Mouse (Mus musculus): ENCODE data around the gene Ssh1.

The Ssh1 gene

GRCm38 (mm10) chr5:113966452-113967150, 27.1 kb downstream of the Ssh1 start:
- no peak for DNase-seq (ENCODE audit: low spot score in 2 of 2)

- DNase-seq (ENCODE audit: low spot score in 2 of 2) = no peak
Observed at GRCm38 (mm10) chr5:113965659-113966185, 28.0 kb downstream of the Ssh1 start.

- no peak for DNase-seq (ENCODE audit: low spot score in 2 of 2)
Observed at GRCm38 (mm10) chr5:113964972-113965371, 28.7 kb downstream of the Ssh1 start.

- no peak for DNase-seq (ENCODE audit: low spot score in 2 of 2)
Observed at GRCm38 (mm10) chr5:113961776-113962175, 31.9 kb downstream of the Ssh1 start.

GRCm38 (mm10) chr5:113960416-113960815, 33.3 kb downstream of the Ssh1 start:
- no peak for DNase-seq (ENCODE audit: low spot score in 2 of 2)

- DNase-seq (ENCODE audit: low spot score in 2 of 2) = no peak
Observed at GRCm38 (mm10) chr5:113959039-113959438, 34.7 kb downstream of the Ssh1 start.

- peak; percentile 84 to 93 for DNase-seq (ENCODE audit: low spot score in 2 of 2)
Observed at GRCm38 (mm10) chr5:113956510-113956909, 37.2 kb downstream of the Ssh1 start.

GRCm38 (mm10) chr5:113955691-113956090, 38.0 kb downstream of the Ssh1 start:
- no peak for DNase-seq (ENCODE audit: low spot score in 2 of 2)

- DNase-seq (ENCODE audit: low spot score in 2 of 2) = no peak
Observed at GRCm38 (mm10) chr5:113955281-113955680, 38.4 kb downstream of the Ssh1 start.

- peak; percentile 53 to 75 for DNase-seq (ENCODE audit: low spot score in 2 of 2)
Observed at GRCm38 (mm10) chr5:113954421-113954820, 39.3 kb downstream of the Ssh1 start.

- DNase-seq (ENCODE audit: low spot score in 2 of 2) = no peak
Observed at GRCm38 (mm10) chr5:113952519-113952918, 41.2 kb downstream of the Ssh1 start.

GRCm38 (mm10) chr5:113951693-113952071, 42.0 kb downstream of the Ssh1 start:
- no peak for DNase-seq (ENCODE audit: low spot score in 2 of 2)

- no peak for DNase-seq (ENCODE audit: low spot score in 2 of 2)
Observed at GRCm38 (mm10) chr5:113950786-113951692, 42.7 kb downstream of the Ssh1 start.

GRCm38 (mm10) chr5:113950133-113950532, 43.6 kb downstream of the Ssh1 start:
- DNase-seq (ENCODE audit: low spot score in 2 of 2) = no peak

- no peak for DNase-seq (ENCODE audit: low spot score in 2 of 2)
Observed at GRCm38 (mm10) chr5:113947280-113947679, 46.4 kb downstream of the Ssh1 start.

GRCm38 (mm10) chr5:113945126-113945525, 48.6 kb downstream of the Ssh1 start:
- DNase-seq (ENCODE audit: low spot score in 2 of 2) = no peak

- DNase-seq (ENCODE audit: low spot score in 2 of 2) = no peak
Observed at GRCm38 (mm10) chr5:113943328-113943727, 50.4 kb downstream of the Ssh1 start.

GRCm38 (mm10) chr5:113942580-113942979, 51.1 kb downstream of the Ssh1 start:
- no peak for DNase-seq (ENCODE audit: low spot score in 2 of 2)

GRCm38 (mm10) chr5:113939263-113939900, 54.3 kb downstream of the Ssh1 start:
- DNase-seq (ENCODE audit: low spot score in 2 of 2) = no peak

- DNase-seq (ENCODE audit: low spot score in 2 of 2) = no peak
Observed at GRCm38 (mm10) chr5:113937650-113938049, 56.0 kb downstream of the Ssh1 start.

GRCm38 (mm10) chr5:113933889-113934288, 59.8 kb downstream of the Ssh1 start:
- no peak for DNase-seq (ENCODE audit: low spot score in 2 of 2)

GRCm38 (mm10) chr5:113933480-113933879, 60.2 kb downstream of the Ssh1 start:
- DNase-seq (ENCODE audit: low spot score in 2 of 2) = no peak

All from spleen, postnatal 14 days (tissue).